In the genomic region with DNA sequence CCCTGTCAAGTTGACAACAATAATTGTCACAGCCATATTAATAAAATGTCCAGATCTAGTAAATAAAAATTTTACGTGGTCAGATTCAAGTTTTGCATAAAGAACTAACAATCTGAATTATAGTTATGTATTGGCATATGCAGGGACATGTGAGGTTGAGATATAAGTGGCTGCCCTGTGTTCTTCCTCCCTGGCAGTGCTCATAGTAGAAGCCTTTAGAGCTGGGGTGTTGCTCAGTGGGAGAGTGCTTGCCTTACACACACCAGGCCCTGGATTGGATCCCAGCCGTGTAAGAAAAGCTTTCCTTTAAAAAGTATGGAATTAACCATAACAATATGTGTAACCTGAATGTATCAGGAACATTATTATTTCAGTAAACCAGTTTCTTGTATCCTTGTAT, we compare ENCODE assay signal across 16 mouse cellular contexts. TPM values are rescaled to one million over a fixed set of nuclear protein-coding genes. Genes with fewer than 3 reads are reported as not detected.
DNase-seq lines count a peak whose midpoint lies in the region; ATAC-seq and TF ChIP-seq lines count a peak whose summit lies in the region.
"Had no signal": no experiment of that assay in that cellular context is flagged by ENCODE, and none has a peak within 500 bp of the region (broad histone marks: within the 10 kb centered on the region; RNA-seq: fewer than 3 reads in every experiment).

No protein-coding gene starts in this region.

- peak overlapping the region; percentile 45 for H3K4me2 ChIP-seq in liver, embryonic 15.5 days
- H3K4me2 ChIP-seq in stomach, postnatal 0 days (replicated peaks; ENCODE audit: low read depth): no peak overlapping the region
- H3K4me2 ChIP-seq: forebrain, embryonic 12.5 days; heart, embryonic 12.5 days; limb, embryonic 13.5 days; lung, embryonic 15.5 days had no signal

- H3K9me3 ChIP-seq in liver, embryonic 15.5 days (replicated peaks): no peaks in the 10 kb centered on the region
- H3K9me3 ChIP-seq in stomach, postnatal 0 days (ENCODE audit: control insufficient read depth, low read length): no peaks in the 10 kb centered on the region
- H3K9me3 ChIP-seq: forebrain, embryonic 12.5 days; heart, embryonic 12.5 days; limb, embryonic 13.5 days; lung, embryonic 15.5 days had no signal

- H3K4me3 ChIP-seq in spleen, adult 2 months (ENCODE audit: extremely low read depth, insufficient read depth, insufficient read length): no peak overlapping the region
- no peak overlapping the region for H3K4me3 ChIP-seq in liver, embryonic 15.5 days (replicated peaks)
- H3K4me3 ChIP-seq in stomach, postnatal 0 days (ENCODE audit: low read depth, low read length): no peak overlapping the region
- H3K4me3 ChIP-seq: forebrain, embryonic 12.5 days; heart, embryonic 12.5 days; limb, embryonic 13.5 days; lung, embryonic 15.5 days had no signal

- TF ChIP-seq POLR2A in spleen, adult 2 months (IDR thresholded peaks at IDR 0.05; ENCODE audit: low read depth, low read length): no peak

- H3K4me1 ChIP-seq in spleen, adult 2 months (ENCODE audit: control insufficient read depth, insufficient read depth, insufficient read length): peaks cover 7% of the 10 kb centered on the region; the same call in 1 of the 2 replicates
- H3K4me1 ChIP-seq in liver, embryonic 15.5 days (replicated peaks): peaks cover 41% of the 10 kb centered on the region
- H3K4me1 ChIP-seq in stomach, postnatal 0 days (replicated peaks; ENCODE audit: control insufficient read depth, insufficient read depth): no peaks in the 10 kb centered on the region

- 53% methylated on average over 2 of the region's 2 CpGs for WGBS in spleen, adult 2 months
- 34% methylated on average over 2 of the region's 2 CpGs for WGBS in liver, embryonic 15.5 days (ENCODE audit: insufficient replicate concordance)
- 52% methylated on average over 2 of the region's 2 CpGs for WGBS in stomach, postnatal 0 days

- no peaks in the 10 kb centered on the region for H3K27me3 ChIP-seq in spleen, adult 2 months (ENCODE audit: control insufficient read depth, insufficient read depth, low read length)
- no peaks in the 10 kb centered on the region for H3K27me3 ChIP-seq in liver, embryonic 15.5 days
- H3K27me3 ChIP-seq in stomach, postnatal 0 days (ENCODE audit: control insufficient read depth, insufficient read depth, low read length): no peaks in the 10 kb centered on the region
- H3K27me3 ChIP-seq: forebrain, embryonic 12.5 days; heart, embryonic 12.5 days; limb, embryonic 13.5 days; lung, embryonic 15.5 days had no signal

- no peak overlapping the region for H3K9ac ChIP-seq in liver, embryonic 15.5 days
- no peak overlapping the region for H3K9ac ChIP-seq in stomach, postnatal 0 days (ENCODE audit: low read length)
- H3K9ac ChIP-seq: forebrain, embryonic 12.5 days; heart, embryonic 12.5 days; limb, embryonic 13.5 days; lung, embryonic 15.5 days had no signal

- peak overlapping the region; percentile 82 for H3K27ac ChIP-seq in spleen, adult 2 months (ENCODE audit: insufficient read depth, low read length)
- no peak overlapping the region for H3K27ac ChIP-seq in liver, embryonic 15.5 days (replicated peaks)
- peak overlapping the region; percentile 67; the same call in 1 of the 2 replicates for H3K27ac ChIP-seq in stomach, postnatal 0 days (replicated peaks)
- H3K27ac ChIP-seq: forebrain, embryonic 12.5 days; limb, embryonic 13.5 days; lung, embryonic 15.5 days had no signal

- peak; percentile 51 for DNase-seq in heart, adult 11 months
- no peak for DNase-seq in heart, postnatal 4 days
- no peak for DNase-seq in spleen, adult 2 months (ENCODE audit: low read depth in 1 of 2, low spot score in 2 of 2)
- no peak for DNase-seq in spleen, postnatal 36 days (ENCODE audit: low spot score in 2 of 2)
- no peak for DNase-seq in stomach, postnatal 0 days (ENCODE audit: low spot score)
- no peak for DNase-seq in frontal cortex, postnatal 10 days (ENCODE audit: low spot score in 2 of 2)
- DNase-seq: heart, postnatal 36 days had no signal

- no peak for ATAC-seq in liver, embryonic 15.5 days (ENCODE audit: insufficient read depth)
- ATAC-seq in stomach, postnatal 0 days (ENCODE audit: low FRiP score, low TSS enrichment): no peak
- no peak for ATAC-seq in erythroblast, adult 5-6 weeks (replicated peaks; ENCODE audit: low FRiP score, poor library complexity, severe bottlenecking)
- ATAC-seq: hindbrain, embryonic 16.5 days; midbrain, embryonic 16.5 days had no signal

- no peaks in the 10 kb centered on the region for H3K36me3 ChIP-seq in spleen, adult 2 months (ENCODE audit: control insufficient read depth, insufficient read depth, low read length)
- no peaks in the 10 kb centered on the region for H3K36me3 ChIP-seq in liver, embryonic 15.5 days (replicated peaks)
- H3K36me3 ChIP-seq in stomach, postnatal 0 days (ENCODE audit: control insufficient read depth, insufficient read depth, low read length): no peaks in the 10 kb centered on the region
- H3K36me3 ChIP-seq: forebrain, embryonic 12.5 days; heart, embryonic 12.5 days; limb, embryonic 13.5 days; lung, embryonic 15.5 days had no signal

- no peak for TF ChIP-seq EP300 in stomach, postnatal 0 days (optimal IDR thresholded peaks at IDR 0.05)

- TF ChIP-seq CTCF in spleen, adult 2 months (IDR thresholded peaks at IDR 0.05; ENCODE audit: extremely low read depth, insufficient read depth, insufficient read length, insufficient replicate concordance): no peak
- TF ChIP-seq CTCF in stomach, postnatal 0 days (IDR thresholded peaks at IDR 0.05; ENCODE audit: low read depth): no peak

RNA-seq across cellular contexts. Expression of a gene that starts 2.0 kb away (rescaled TPM):
- 10 to 100 TPM; 13.3 to 15.0 TPM for total RNA-seq in heart, postnatal 4 days (2021)
- 8.9 and 10.3 TPM in 2 replicates for polyA plus RNA-seq in spleen, adult 2 months (2012; rRNA removed)
- 1.9 and 2.3 TPM in 2 replicates for polyA plus RNA-seq in liver, embryonic 15.5 days (2015; fragmentation: Nextera tagmentation; extraction: Ambion mirVana)
- 9.4 and 10.1 TPM in 2 replicates for polyA plus RNA-seq in stomach, postnatal 0 days (2015; fragmentation: Nextera tagmentation; extraction: Ambion mirVana)
- 2.1 and 2.7 TPM in 2 replicates for total RNA-seq in erythroblast, adult 5-6 weeks (2015; ENCODE audit: low replicate concordance)
- total RNA-seq in erythroblast, adult 5-6 weeks (2017; ENCODE audit: low replicate concordance): 2.0 and 2.4 TPM in 2 replicates

RNA-seq across cellular contexts. Expression of a gene that starts 34.4 kb away (rescaled TPM):
- total RNA-seq in heart, postnatal 4 days (2021): 1 to 10 TPM in 1 of 2 experiments, under 1 TPM in 1; 0.32 to 1.6 TPM
- polyA plus RNA-seq in spleen, adult 2 months (2012; rRNA removed): 6.9 and 8.1 TPM in 2 replicates
- polyA plus RNA-seq in liver, embryonic 15.5 days (2015; fragmentation: Nextera tagmentation; extraction: Ambion mirVana): not detected in 2 replicates
- 1.9 and 2.3 TPM in 2 replicates for polyA plus RNA-seq in stomach, postnatal 0 days (2015; fragmentation: Nextera tagmentation; extraction: Ambion mirVana)
- total RNA-seq in erythroblast, adult 5-6 weeks (2015; ENCODE audit: low replicate concordance): not detected in 2 replicates
- 0.17 TPM in 1 of 2 replicates, not detected in the other for total RNA-seq in erythroblast, adult 5-6 weeks (2017; ENCODE audit: low replicate concordance)
- polyA plus RNA-seq: forebrain, embryonic 12.5 days; neural tube, embryonic 11.5 days had no signal
